ENCODE assay signal across 8 mouse cellular contexts in genomic region chr7:83882633-83883275, GRCm38 (mm10). TPM values are rescaled to one million over a fixed set of nuclear protein-coding genes. Genes with fewer than 3 reads are reported as not detected.
DNase-seq lines count a peak whose midpoint lies in the region; ATAC-seq and TF ChIP-seq lines count a peak whose summit lies in the region.

No protein-coding gene starts in this region.

- peak overlapping the region; percentile 89 for H3K4me2 ChIP-seq in intestine, embryonic 16.5 days (ENCODE audit: low read depth, low read length)
- H3K4me2 ChIP-seq in limb, embryonic 15.5 days = peak overlapping the region; percentile 96
- H3K4me2 ChIP-seq in midbrain, embryonic 14.5 days (ENCODE audit: low read length) = peak overlapping the region; percentile 90
- peak overlapping the region; percentile 95 for H3K4me2 ChIP-seq in stomach, postnatal 0 days (replicated peaks; ENCODE audit: low read depth)

- 0 out of 2 replicates have a peak, but pooled peaks cover 2% of the 10 kb centered on the region for H3K36me3 ChIP-seq in intestine, embryonic 16.5 days (ENCODE audit: control insufficient read depth, insufficient read depth, low read length)
- H3K36me3 ChIP-seq in limb, embryonic 15.5 days = peaks cover 11% of the 10 kb centered on the region; the same call in 1 of the 2 replicates
- H3K36me3 ChIP-seq in midbrain, embryonic 14.5 days (ENCODE audit: control insufficient read depth, insufficient read depth, low read length) = peaks cover 8% of the 10 kb centered on the region; the same call in 1 of the 2 replicates
- H3K36me3 ChIP-seq in stomach, postnatal 0 days (ENCODE audit: control insufficient read depth, insufficient read depth, low read length) = no peaks in the 10 kb centered on the region

- peaks cover 13% of the 10 kb centered on the region for H3K4me1 ChIP-seq in cortical plate, adult 2 months (ENCODE audit: control insufficient read depth, insufficient read depth, low read length)
- peaks cover 45% of the 10 kb centered on the region for H3K4me1 ChIP-seq in intestine, embryonic 16.5 days (ENCODE audit: control insufficient read depth, insufficient read depth, low read length)
- H3K4me1 ChIP-seq in limb, embryonic 15.5 days = peaks cover 42% of the 10 kb centered on the region
- peaks cover 48% of the 10 kb centered on the region for H3K4me1 ChIP-seq in midbrain, embryonic 14.5 days (ENCODE audit: control insufficient read depth, insufficient read depth, low read length)
- H3K4me1 ChIP-seq in stomach, postnatal 0 days (replicated peaks; ENCODE audit: control insufficient read depth, insufficient read depth) = peaks cover 16% of the 10 kb centered on the region

- H3K27me3 ChIP-seq in intestine, embryonic 16.5 days (replicated peaks; ENCODE audit: control insufficient read depth, insufficient read depth, low read length) = no peaks in the 10 kb centered on the region
- H3K27me3 ChIP-seq in limb, embryonic 15.5 days = no peaks in the 10 kb centered on the region
- H3K27me3 ChIP-seq in midbrain, embryonic 14.5 days (ENCODE audit: control insufficient read depth, insufficient read depth, low read length) = no peaks in the 10 kb centered on the region
- H3K27me3 ChIP-seq in stomach, postnatal 0 days (ENCODE audit: control insufficient read depth, insufficient read depth, low read length) = no peaks in the 10 kb centered on the region

- H3K4me3 ChIP-seq in cortical plate, adult 2 months (ENCODE audit: insufficient read depth, low read length) = peak overlapping the region; percentile 61
- H3K4me3 ChIP-seq in intestine, embryonic 16.5 days (ENCODE audit: low read length) = peak overlapping the region; percentile 83
- peak overlapping the region; percentile 71 for H3K4me3 ChIP-seq in limb, embryonic 15.5 days
- peak overlapping the region; percentile 74 for H3K4me3 ChIP-seq in midbrain, embryonic 14.5 days (replicated peaks; ENCODE audit: low read depth, low read length)
- peak overlapping the region; percentile 79 for H3K4me3 ChIP-seq in stomach, postnatal 0 days (ENCODE audit: low read depth, low read length)

- DNase-seq in 3T3-L1 (ENCODE audit: low read depth, low spot score) (peak; percentile 51), WW6 (ENCODE audit: low read depth, low spot score) (peak; percentile 18)
- DNase-seq in gastrocnemius, postnatal 25 days = peak; percentile 66
- peak; percentile 66 for DNase-seq in midbrain, embryonic 14.5 days
- peak; percentile 76 for DNase-seq in stomach, postnatal 0 days (ENCODE audit: low spot score)

- TF ChIP-seq POLR2A in cortical plate, adult 2 months (IDR thresholded peaks at IDR 0.05; ENCODE audit: extremely low read depth, insufficient read depth, low read length) = no peak

- H3K9me3 ChIP-seq in intestine, embryonic 16.5 days (ENCODE audit: control insufficient read depth, low read length) = peaks cover 3% of the 10 kb centered on the region; the same call in 1 of the 2 replicates
- H3K9me3 ChIP-seq in limb, embryonic 15.5 days = no peaks in the 10 kb centered on the region
- H3K9me3 ChIP-seq in midbrain, embryonic 14.5 days (ENCODE audit: control insufficient read depth, low read length) = 0 out of 2 replicates have a peak, but pooled peaks cover 3% of the 10 kb centered on the region
- H3K9me3 ChIP-seq in stomach, postnatal 0 days (ENCODE audit: control insufficient read depth, low read length) = no peaks in the 10 kb centered on the region

- ATAC-seq in intestine, embryonic 16.5 days = peak; percentile 29
- no peak; the same call in 1 of the 2 replicates for ATAC-seq in limb, embryonic 15.5 days (ENCODE audit: insufficient number of reproducible peaks, low FRiP score, low TSS enrichment, low read depth)
- peak; percentile 28; the same call in 1 of the 2 replicates for ATAC-seq in midbrain, embryonic 14.5 days (ENCODE audit: low FRiP score, low TSS enrichment)
- 0 out of 2 replicates have a peak, but pooled peaks have one; percentile 6 for ATAC-seq in stomach, postnatal 0 days (ENCODE audit: low FRiP score, low TSS enrichment)

- peak overlapping the region; percentile 94 for H3K27ac ChIP-seq in cortical plate, adult 2 months (ENCODE audit: insufficient read depth, low read length)
- peak overlapping the region; percentile 99 for H3K27ac ChIP-seq in intestine, embryonic 16.5 days (ENCODE audit: low read length)
- peak overlapping the region; percentile 93 for H3K27ac ChIP-seq in limb, embryonic 15.5 days
- H3K27ac ChIP-seq in midbrain, embryonic 14.5 days (replicated peaks; ENCODE audit: low read depth, low read length) = peak overlapping the region; percentile 93
- peak overlapping the region; percentile 99 for H3K27ac ChIP-seq in stomach, postnatal 0 days (replicated peaks)

- 14% methylated on average over 56 of the region's 56 CpGs for WGBS in intestine, embryonic 16.5 days
- WGBS in limb, embryonic 15.5 days = 15% methylated on average over 56 of the region's 56 CpGs
- WGBS in midbrain, embryonic 14.5 days = 20% methylated on average over 55 of the region's 56 CpGs
- 13% methylated on average over 56 of the region's 56 CpGs for WGBS in stomach, postnatal 0 days

- H3K9ac ChIP-seq in intestine, embryonic 16.5 days (ENCODE audit: low read depth, low read length) = peak overlapping the region; percentile 93
- peak overlapping the region; percentile 81 for H3K9ac ChIP-seq in limb, embryonic 15.5 days
- peak overlapping the region; percentile 91 for H3K9ac ChIP-seq in midbrain, embryonic 14.5 days (replicated peaks; ENCODE audit: low read length)
- peak overlapping the region; percentile 88 for H3K9ac ChIP-seq in stomach, postnatal 0 days (ENCODE audit: low read length)

- no peak for TF ChIP-seq CTCF in cortical plate, adult 2 months (IDR thresholded peaks at IDR 0.05; ENCODE audit: extremely low read depth, insufficient read depth, low read length)
- TF ChIP-seq CTCF in stomach, postnatal 0 days (IDR thresholded peaks at IDR 0.05; ENCODE audit: low read depth) = no peak

- TF ChIP-seq EP300 in stomach, postnatal 0 days (optimal IDR thresholded peaks at IDR 0.05) = no peak

RNA-seq across cellular contexts. Expression of gene Tlnrd1, which starts 1.4 kb away (rescaled TPM):
- 18.1 and 20.5 TPM in 2 replicates for polyA plus RNA-seq in cortical plate, adult 2 months (2012; rRNA removed)
- 1 to 10 TPM; 2.1 to 2.6 TPM for total RNA-seq in gastrocnemius, postnatal 25 days (2021)
- polyA plus RNA-seq in intestine, embryonic 16.5 days (2015; fragmentation: Nextera tagmentation; extraction: Ambion mirVana) = 5.8 and 7.0 TPM in 2 replicates
- 8.9 and 9.7 TPM in 2 replicates for polyA plus RNA-seq in limb, embryonic 15.5 days (2015; fragmentation: Nextera tagmentation; extraction: Ambion mirVana)
- 9.2 and 11.1 TPM in 2 replicates for polyA plus RNA-seq in midbrain, embryonic 14.5 days (2014; fragmentation: Nextera tagmentation; extraction: Ambion mirVana)
- 8.5 and 10.8 TPM in 2 replicates for polyA plus RNA-seq in stomach, postnatal 0 days (2015; fragmentation: Nextera tagmentation; extraction: Ambion mirVana)

RNA-seq across cellular contexts. Expression of gene Mesd, which starts 1.5 kb away (rescaled TPM):
- polyA plus RNA-seq in cortical plate, adult 2 months (2012; rRNA removed) = 34.8 and 37.8 TPM in 2 replicates
- 10 to 100 TPM; 26.4 to 27.4 TPM for total RNA-seq in gastrocnemius, postnatal 25 days (2021)
- polyA plus RNA-seq in intestine, embryonic 16.5 days (2015; fragmentation: Nextera tagmentation; extraction: Ambion mirVana) = 73.1 and 83.0 TPM in 2 replicates
- 84.9 and 90.8 TPM in 2 replicates for polyA plus RNA-seq in limb, embryonic 15.5 days (2015; fragmentation: Nextera tagmentation; extraction: Ambion mirVana)
- 41.0 and 50.6 TPM in 2 replicates for polyA plus RNA-seq in midbrain, embryonic 14.5 days (2014; fragmentation: Nextera tagmentation; extraction: Ambion mirVana)
- 54.7 and 62.9 TPM in 2 replicates for polyA plus RNA-seq in stomach, postnatal 0 days (2015; fragmentation: Nextera tagmentation; extraction: Ambion mirVana)

Comparison
In these comparisons a context has a peak if more than half of its experiments do, and no peak if none do; other contexts are left out.
1. DNase-seq: peak in every context shown above with its lines; median percentile 76 in stomach, postnatal 0 days; 66 in gastrocnemius, postnatal 25 days; 66 in midbrain, embryonic 14.5 days; 51 in 3T3-L1; 18 in WW6.